15 mouse cellular contexts compared by ENCODE assay signal in genomic region chr1:119498536-119499231, GRCm38 (mm10). TPM values are rescaled to one million over a fixed set of nuclear protein-coding genes. Genes with fewer than 3 reads are reported as not detected.
DNase-seq lines count a peak whose midpoint lies in the region; ATAC-seq and TF ChIP-seq lines count a peak whose summit lies in the region.
"Had no signal": no experiment of that assay in that cellular context is flagged by ENCODE, and none has a peak within 500 bp of the region (broad histone marks: within the 10 kb centered on the region; RNA-seq: fewer than 3 reads in every experiment).

No protein-coding gene starts in this region.

- TF ChIP-seq CTCF in small intestine, adult 2 months (IDR thresholded peaks at IDR 0.05; ENCODE audit: extremely low read depth, insufficient read length, insufficient replicate concordance, low read depth, low read length) = no peak

- H3K4me2 ChIP-seq in limb, embryonic 13.5 days (replicated peaks) = no peak overlapping the region
- H3K4me2 ChIP-seq in kidney, embryonic 14.5 days (replicated peaks; ENCODE audit: low read depth, low read length) = no peak overlapping the region
- H3K4me2 ChIP-seq: forebrain, embryonic 12.5 days had no signal

- peaks cover 4% of the 10 kb centered on the region; the same call in 1 of the 2 replicates for H3K9me3 ChIP-seq in limb, embryonic 13.5 days
- H3K9me3 ChIP-seq in limb, embryonic 10.5 days (replicated peaks) = no peaks in the 10 kb centered on the region
- H3K9me3 ChIP-seq in kidney, embryonic 14.5 days (ENCODE audit: control insufficient read depth, low read length) = no peaks in the 10 kb centered on the region
- H3K9me3 ChIP-seq in hindbrain, embryonic 10.5 days = no peaks in the 10 kb centered on the region
- H3K9me3 ChIP-seq: forebrain, embryonic 12.5 days had no signal

- peak overlapping the region; percentile 15; the same call in 1 of the 2 replicates for H3K27ac ChIP-seq in limb, embryonic 13.5 days
- no peak overlapping the region for H3K27ac ChIP-seq in limb, embryonic 10.5 days
- H3K27ac ChIP-seq in kidney, embryonic 14.5 days (ENCODE audit: low read depth, low read length) = peak overlapping the region; percentile 4; the same call in 1 of the 2 replicates
- peak overlapping the region; percentile 34 for H3K27ac ChIP-seq in small intestine, adult 2 months (ENCODE audit: insufficient read depth, low read depth, low read length)
- no peak overlapping the region for H3K27ac ChIP-seq in hindbrain, embryonic 10.5 days
- H3K27ac ChIP-seq: forebrain, embryonic 12.5 days; layer of hippocampus, adult 2 months had no signal

- H3K4me3 ChIP-seq in limb, embryonic 13.5 days = no peak overlapping the region
- no peak overlapping the region for H3K4me3 ChIP-seq in limb, embryonic 10.5 days
- H3K4me3 ChIP-seq in kidney, embryonic 14.5 days (ENCODE audit: low read length) = no peak overlapping the region
- no peak overlapping the region for H3K4me3 ChIP-seq in small intestine, adult 2 months (ENCODE audit: low read depth, low read length)
- no peak overlapping the region for H3K4me3 ChIP-seq in hindbrain, embryonic 10.5 days
- H3K4me3 ChIP-seq: forebrain, embryonic 12.5 days; layer of hippocampus, adult 2 months had no signal

- H3K4me1 ChIP-seq in limb, embryonic 13.5 days = peaks cover 27% of the 10 kb centered on the region
- peaks cover 21% of the 10 kb centered on the region for H3K4me1 ChIP-seq in limb, embryonic 10.5 days
- H3K4me1 ChIP-seq in kidney, embryonic 14.5 days (ENCODE audit: control insufficient read depth, insufficient read depth, low read length) = peaks cover 21% of the 10 kb centered on the region; the same call in 1 of the 2 replicates
- peaks cover 18% of the 10 kb centered on the region for H3K4me1 ChIP-seq in small intestine, adult 2 months (ENCODE audit: control insufficient read depth, insufficient read depth, insufficient read length, low read length)
- H3K4me1 ChIP-seq in hindbrain, embryonic 10.5 days (replicated peaks) = peaks cover 12% of the 10 kb centered on the region; the same call in 1 of the 2 replicates

- ATAC-seq in limb, embryonic 13.5 days (ENCODE audit: low FRiP score, low read depth) = no peak
- no peak for ATAC-seq in kidney, embryonic 14.5 days (ENCODE audit: low FRiP score, low TSS enrichment)
- ATAC-seq in CD4-positive, CD25-positive, alpha-beta regulatory T cell, adult 4 months = no peak

- DNase-seq in limb, embryonic 10.5 days (ENCODE audit: low spot score) = no peak
- DNase-seq in ZHBTc4 (ENCODE audit: low read depth, low spot score) = peak; percentile 67
- no peak for DNase-seq in hindbrain, embryonic 10.5 days (ENCODE audit: low spot score)
- DNase-seq: adrenal gland, postnatal 10 days; cerebellum, adult 18-20 months; left cerebral cortex, postnatal 4 days; lung, postnatal 36 days; right cerebral cortex, postnatal 4 days; thymus, adult 18-20 months had no signal

- H3K27me3 ChIP-seq in limb, embryonic 13.5 days = no peaks in the 10 kb centered on the region
- no peaks in the 10 kb centered on the region for H3K27me3 ChIP-seq in limb, embryonic 10.5 days (ENCODE audit: low read depth, poor library complexity, severe bottlenecking)
- H3K27me3 ChIP-seq in kidney, embryonic 14.5 days (ENCODE audit: control insufficient read depth, insufficient read depth, low read length) = no peaks in the 10 kb centered on the region
- H3K27me3 ChIP-seq in small intestine, adult 2 months (ENCODE audit: control insufficient read depth, insufficient read depth, low read length) = no peaks in the 10 kb centered on the region
- H3K27me3 ChIP-seq in hindbrain, embryonic 10.5 days (ENCODE audit: insufficient read depth, poor library complexity, severe bottlenecking) = no peaks in the 10 kb centered on the region
- H3K27me3 ChIP-seq: forebrain, embryonic 12.5 days had no signal

- no peak overlapping the region for H3K9ac ChIP-seq in limb, embryonic 13.5 days
- H3K9ac ChIP-seq in kidney, embryonic 14.5 days (ENCODE audit: low read depth, low read length) = no peak overlapping the region
- H3K9ac ChIP-seq: forebrain, embryonic 12.5 days had no signal

- WGBS in limb, embryonic 13.5 days = 83% methylated on average over 9 of the region's 9 CpGs
- WGBS in limb, embryonic 10.5 days = 91% methylated on average over 9 of the region's 9 CpGs
- WGBS in kidney, embryonic 14.5 days = 79% methylated on average over 9 of the region's 9 CpGs
- WGBS in small intestine, adult 2 months = 76% methylated on average over 9 of the region's 9 CpGs
- WGBS in hindbrain, embryonic 10.5 days = 87% methylated on average over 9 of the region's 9 CpGs

- peaks cover 22% of the 10 kb centered on the region for H3K36me3 ChIP-seq in limb, embryonic 13.5 days
- peaks cover 15% of the 10 kb centered on the region for H3K36me3 ChIP-seq in limb, embryonic 10.5 days
- H3K36me3 ChIP-seq in kidney, embryonic 14.5 days (ENCODE audit: control insufficient read depth, insufficient read depth, low read length) = no peaks in the 10 kb centered on the region
- H3K36me3 ChIP-seq in small intestine, adult 2 months (ENCODE audit: control insufficient read depth, insufficient read depth, low read length) = 0 out of 2 replicates have a peak, but pooled peaks cover 3% of the 10 kb centered on the region
- H3K36me3 ChIP-seq in hindbrain, embryonic 10.5 days = peaks cover 8% of the 10 kb centered on the region; the same call in 1 of the 2 replicates
- H3K36me3 ChIP-seq: forebrain, embryonic 12.5 days had no signal

- no peak for TF ChIP-seq POLR2A in small intestine, adult 2 months (IDR thresholded peaks at IDR 0.05; ENCODE audit: low read depth, low read length)

RNA-seq across cellular contexts. Expression of gene Ralb, which starts 5.9 kb away (rescaled TPM):
- polyA plus RNA-seq in limb, embryonic 13.5 days (2015; fragmentation: Nextera tagmentation; extraction: Ambion mirVana) = 128 and 129 TPM in 2 replicates
- 106 and 112 TPM in 2 replicates for polyA plus RNA-seq in limb, embryonic 10.5 days (2016; fragmentation: Nextera tagmentation; extraction: Ambion mirVana)
- polyA plus RNA-seq in kidney, embryonic 14.5 days (2014; fragmentation: Nextera tagmentation; extraction: Ambion mirVana) = 84.7 and 123 TPM in 2 replicates
- polyA plus RNA-seq in small intestine, adult 2 months (2012; rRNA removed) = 20.3 and 42.4 TPM in 2 replicates
- polyA plus RNA-seq in CD4-positive, CD25-positive, alpha-beta regulatory T cell, adult 4 months (2017; shearing (Covaris generic)) = 10 to 100 TPM in 1 of 2 experiments, 1 to 10 TPM in 1; 9.9 to 11.8 TPM
- polyA plus RNA-seq in hindbrain, embryonic 10.5 days (2016; fragmentation: Nextera tagmentation; extraction: Ambion mirVana) = 96.8 and 103 TPM in 2 replicates

RNA-seq across cellular contexts. Expression of gene Tmem185b, which starts 27.3 kb away (rescaled TPM):
- 26.3 and 26.9 TPM in 2 replicates for polyA plus RNA-seq in limb, embryonic 13.5 days (2015; fragmentation: Nextera tagmentation; extraction: Ambion mirVana)
- polyA plus RNA-seq in limb, embryonic 10.5 days (2016; fragmentation: Nextera tagmentation; extraction: Ambion mirVana) = 20.7 and 20.9 TPM in 2 replicates
- polyA plus RNA-seq in kidney, embryonic 14.5 days (2014; fragmentation: Nextera tagmentation; extraction: Ambion mirVana) = 23.8 and 28.4 TPM in 2 replicates
- polyA plus RNA-seq in small intestine, adult 2 months (2012; rRNA removed) = 18.6 and 22.2 TPM in 2 replicates
- polyA plus RNA-seq in CD4-positive, CD25-positive, alpha-beta regulatory T cell, adult 4 months (2017; shearing (Covaris generic)) = 10 to 100 TPM; 24.9 to 25.4 TPM
- 17.9 and 20.2 TPM in 2 replicates for polyA plus RNA-seq in hindbrain, embryonic 10.5 days (2016; fragmentation: Nextera tagmentation; extraction: Ambion mirVana)

Comparison
In these comparisons a context has a peak if more than half of its experiments do, and no peak if none do; other contexts are left out.
1. H3K27ac ChIP-seq: peak in limb, embryonic 13.5 days (single experiment), kidney, embryonic 14.5 days (single experiment) and small intestine, adult 2 months (single experiment); none in limb, embryonic 10.5 days (single experiment) and hindbrain, embryonic 10.5 days (single experiment).